Comparison of ENCODE assay signal across 7 mouse cellular contexts in genomic region chr19:58859831-58860254, GRCm38 (mm10).
DNase-seq lines count a peak whose midpoint lies in the region; ATAC-seq and TF ChIP-seq lines count a peak whose summit lies in the region.

No protein-coding gene starts in this region.

- peak overlapping the region; percentile 83 for H3K9ac ChIP-seq in forebrain, embryonic 16.5 days (replicated peaks; ENCODE audit: low read depth, low read length)
- peak overlapping the region; percentile 61; the same call in 1 of the 2 replicates for H3K9ac ChIP-seq in limb, embryonic 14.5 days (ENCODE audit: low read depth, low read length, severe bottlenecking)

- no peaks in the 10 kb centered on the region for H3K36me3 ChIP-seq in forebrain, embryonic 16.5 days (ENCODE audit: control insufficient read depth, insufficient read depth)
- H3K36me3 ChIP-seq in limb, embryonic 14.5 days (ENCODE audit: control insufficient read depth, insufficient read depth, low read length) = no peaks in the 10 kb centered on the region

- peaks cover 3% of the 10 kb centered on the region; the same call in 1 of the 2 replicates for H3K9me3 ChIP-seq in forebrain, embryonic 16.5 days (ENCODE audit: control insufficient read depth, low read length)
- no peaks in the 10 kb centered on the region for H3K9me3 ChIP-seq in limb, embryonic 14.5 days (ENCODE audit: control insufficient read depth, low read length)

- H3K4me2 ChIP-seq in forebrain, embryonic 16.5 days (ENCODE audit: low read length) = peak overlapping the region; percentile 92
- peak overlapping the region; percentile 93 for H3K4me2 ChIP-seq in limb, embryonic 14.5 days (replicated peaks; ENCODE audit: low read depth, low read length, severe bottlenecking)

- 6% methylated on average over 14 of the region's 14 CpGs for WGBS in forebrain, embryonic 16.5 days
- whole genome bisulfite sequencing in limb, embryonic 14.5 days = 6% methylated on average over 14 of the region's 14 CpGs

- H3K27me3 ChIP-seq in forebrain, embryonic 16.5 days (replicated peaks; ENCODE audit: control insufficient read depth, insufficient read depth, low read length) = no peaks in the 10 kb centered on the region
- H3K27me3 ChIP-seq in limb, embryonic 14.5 days (ENCODE audit: control insufficient read depth, insufficient read depth, low read length) = peaks cover 8% of the 10 kb centered on the region; the same call in 1 of the 2 replicates

- H3K27ac ChIP-seq in cortical plate, adult 2 months (ENCODE audit: insufficient read depth, low read length) = no peak overlapping the region; the same call in 1 of the 2 replicates
- H3K27ac ChIP-seq in forebrain, embryonic 16.5 days (ENCODE audit: low read length) = peak overlapping the region; percentile 63
- H3K27ac ChIP-seq in limb, embryonic 14.5 days (replicated peaks; ENCODE audit: low read depth, low read length) = no peak overlapping the region

- peaks cover 7% of the 10 kb centered on the region; the same call in 1 of the 2 replicates for H3K4me1 ChIP-seq in cortical plate, adult 2 months (ENCODE audit: control insufficient read depth, insufficient read depth, low read length)
- peaks cover 28% of the 10 kb centered on the region for H3K4me1 ChIP-seq in forebrain, embryonic 16.5 days (replicated peaks; ENCODE audit: control insufficient read depth, insufficient read depth, low read length)
- H3K4me1 ChIP-seq in limb, embryonic 14.5 days (ENCODE audit: control insufficient read depth, insufficient read depth, low read length) = peaks cover 10% of the 10 kb centered on the region

- ATAC-seq in forebrain, embryonic 16.5 days = peak; percentile 18; the same call in 1 of the 2 replicates
- peak; percentile 8; the same call in 1 of the 2 replicates for ATAC-seq in limb, embryonic 14.5 days (ENCODE audit: low FRiP score, low read depth)

- DNase-seq in left cerebral cortex, postnatal 14 days (ENCODE audit: low spot score in 2 of 2) = peak; percentile 22 to 44
- DNase-seq in left cerebral cortex, adult 11 months (ENCODE audit: low spot score) = no peak
- DNase-seq in limb, embryonic 14.5 days (ENCODE audit: low spot score) = no peak
- DNase-seq in right cerebral cortex, postnatal 10 days (ENCODE audit: low spot score in 2 of 2) = peak; percentile 51 to 65
- DNase-seq in thymus, postnatal 0 days (ENCODE audit: low spot score) = no peak

- intact Hi-C loops in left cerebral cortex, postnatal 14 days (cut with DNase I) = loop anchor here (5.0 kb wide), 1 partner anchor 38 kb away; no protein-coding TSS in a partner anchor

- TF ChIP-seq CTCF in cortical plate, adult 2 months (IDR thresholded peaks at IDR 0.05; ENCODE audit: extremely low read depth, insufficient read depth, low read length) = no peak

- H3K4me3 ChIP-seq in cortical plate, adult 2 months (ENCODE audit: insufficient read depth, low read length) = peak overlapping the region; percentile 64
- H3K4me3 ChIP-seq in forebrain, embryonic 16.5 days (replicated peaks; ENCODE audit: low read length) = peak overlapping the region; percentile 76
- peak overlapping the region; percentile 57 for H3K4me3 ChIP-seq in limb, embryonic 14.5 days (replicated peaks; ENCODE audit: low read length)

- 0 out of 2 replicates have a peak, but pooled peaks have one; percentile 28 for TF ChIP-seq POLR2A in cortical plate, adult 2 months (IDR thresholded peaks at IDR 0.05; ENCODE audit: extremely low read depth, insufficient read depth, low read length)
- TF ChIP-seq POLR2A in limb, embryonic 14.5 days (IDR thresholded peaks at IDR 0.05; ENCODE audit: borderline replicate concordance, extremely low read depth, insufficient read depth, insufficient read length) = no peak

Comparison
In these comparisons a context has a peak if more than half of its experiments do, and no peak if none do; other contexts are left out.
1. DNase-seq: peak in left cerebral cortex, postnatal 14 days (2 of 2) and right cerebral cortex, postnatal 10 days (2 of 2); none in left cerebral cortex, adult 11 months (single experiment), limb, embryonic 14.5 days (single experiment) and thymus, postnatal 0 days (single experiment).
2. Peak in every context shown above with its lines, with median percentiles within 50 percentile points of each other: H3K4me3 ChIP-seq.